Mouse (Mus musculus): ENCODE measurements around the gene Cmtm6.

Gene Cmtm6

DNA sequence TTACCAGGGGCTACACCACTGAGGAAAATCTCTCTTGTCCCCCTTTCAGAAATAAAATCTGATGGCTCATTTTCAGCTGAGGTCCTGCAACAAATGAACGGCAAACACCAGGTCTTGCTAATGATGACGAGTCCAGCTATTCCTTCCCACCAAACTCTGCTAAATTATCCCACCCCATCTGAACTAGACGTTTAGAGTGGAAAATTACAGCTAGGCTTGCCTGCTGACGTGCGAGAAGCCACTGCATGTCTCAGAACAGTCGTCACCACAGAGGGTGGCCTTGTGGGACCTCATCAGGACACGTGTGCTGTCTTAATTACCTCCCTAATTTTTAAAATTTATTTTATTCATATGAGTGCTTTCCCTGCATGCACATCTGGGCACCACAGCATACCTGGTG is 40.6 kb downstream of the Cmtm6 start:
- DNase-seq, result no peak

DNA sequence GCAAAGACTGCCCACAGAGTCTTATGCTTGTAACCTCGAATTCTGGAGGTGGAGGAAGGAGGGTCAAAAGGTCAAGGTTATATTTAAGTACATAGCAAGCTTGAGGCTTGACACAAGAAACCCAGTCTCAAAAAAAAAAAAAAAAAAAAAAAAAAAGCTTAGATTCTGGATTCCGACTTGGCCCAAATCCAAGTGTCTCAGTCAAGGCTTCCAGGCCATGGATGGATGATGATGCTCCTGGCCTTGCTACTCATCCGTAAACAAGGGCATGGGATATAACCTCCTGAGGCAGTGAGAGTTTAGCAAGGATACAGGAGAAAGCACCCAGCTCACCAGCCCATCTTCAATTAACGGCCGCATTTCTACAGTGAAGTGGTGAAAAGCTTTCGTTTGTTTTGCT is 43.7 kb downstream of the Cmtm6 start:
- no peak for DNase-seq

- DNase-seq, result peak; percentile 26 to 53
Observed at GRCm38 (mm10) chr9:114775272-114775671, 44.4 kb downstream of the Cmtm6 start.

GRCm38 (mm10) chr9:114776361-114776760 is 45.4 kb downstream of the Cmtm6 start:
- no peak for DNase-seq

- no peak for DNase-seq
Observed at GRCm38 (mm10) chr9:114777178-114778046, 46.5 kb downstream of the Cmtm6 start.

- no peak for DNase-seq
Observed at GRCm38 (mm10) chr9:114778047-114778390, 47.1 kb downstream of the Cmtm6 start.

DNA sequence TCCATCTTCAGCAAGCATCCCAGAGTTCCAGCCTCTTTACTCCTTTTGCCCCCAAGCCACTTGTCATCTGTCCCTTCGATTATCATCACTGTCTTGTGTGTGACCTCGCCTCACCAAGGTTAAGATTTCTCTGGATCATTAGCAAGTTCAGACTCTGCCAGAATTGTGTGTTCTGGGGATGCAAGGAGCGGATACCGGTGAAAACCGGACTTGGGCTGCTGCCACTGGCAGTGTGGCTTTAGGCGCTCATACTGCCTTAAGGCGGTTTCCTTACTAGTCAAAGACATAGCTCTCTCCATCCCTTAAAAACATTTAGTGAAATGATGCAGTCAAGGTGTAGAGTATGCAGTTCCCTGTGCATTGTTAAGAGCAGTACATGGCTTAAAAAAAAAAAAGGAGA is 48.0 kb downstream of the Cmtm6 start:
- no peak for DNase-seq

GRCm38 (mm10) chr9:114779984-114780745 is 49.2 kb downstream of the Cmtm6 start:
- DNase-seq, result no peak

GRCm38 (mm10) chr9:114780746-114781525 is 50.0 kb downstream of the Cmtm6 start:
- peak; percentile 69 to 71 for DNase-seq

- DNase-seq, result peak; percentile 85 to 89
Observed at GRCm38 (mm10) chr9:114781526-114782212, 50.8 kb downstream of the Cmtm6 start, which contains the start of gene Cmtm7. Cmtm7 (minus strand) TSS chr9:114781856.

DNA sequence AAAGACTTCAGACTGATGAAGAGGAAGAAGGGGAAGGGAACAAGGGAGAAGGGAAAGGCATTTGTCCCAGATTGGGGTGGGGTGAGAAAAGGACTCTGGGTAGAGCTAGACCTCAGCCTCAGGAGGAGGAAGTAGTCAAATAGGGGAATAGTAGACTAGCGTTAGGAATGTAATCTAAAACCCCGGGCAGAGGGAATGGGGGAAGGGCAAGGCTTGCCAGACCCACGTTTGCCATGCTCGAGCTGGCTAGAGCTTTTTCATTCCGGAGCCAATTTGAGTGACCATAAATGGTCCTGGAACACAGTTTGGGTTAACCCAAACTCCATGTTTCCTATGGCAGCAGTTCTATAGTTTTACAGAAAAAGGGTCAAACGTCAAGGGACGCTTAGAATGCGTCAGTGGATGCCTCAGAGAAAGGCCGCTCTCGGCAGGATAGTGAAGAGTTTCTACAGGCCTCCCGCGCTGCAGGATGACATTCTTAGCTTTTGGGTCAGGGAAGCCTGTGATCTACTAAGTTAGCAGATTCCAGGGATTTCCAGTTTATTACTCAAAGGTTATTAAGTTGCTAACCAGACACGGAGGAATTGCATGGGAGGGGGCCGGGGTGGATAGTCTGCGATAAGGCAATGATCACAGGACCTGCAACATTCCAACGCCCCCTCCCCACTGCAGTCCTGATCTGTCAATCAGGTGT is 54.7 kb downstream of the Cmtm6 start:
- peak in 1 of 2 experiments; percentile 16 for DNase-seq

- no peak for DNase-seq
Observed at GRCm38 (mm10) chr9:114787134-114787533, 56.2 kb downstream of the Cmtm6 start.

GRCm38 (mm10) chr9:114787716-114788115 is 56.8 kb downstream of the Cmtm6 start:
- peak in 1 of 2 experiments; percentile 25 for DNase-seq

DNA sequence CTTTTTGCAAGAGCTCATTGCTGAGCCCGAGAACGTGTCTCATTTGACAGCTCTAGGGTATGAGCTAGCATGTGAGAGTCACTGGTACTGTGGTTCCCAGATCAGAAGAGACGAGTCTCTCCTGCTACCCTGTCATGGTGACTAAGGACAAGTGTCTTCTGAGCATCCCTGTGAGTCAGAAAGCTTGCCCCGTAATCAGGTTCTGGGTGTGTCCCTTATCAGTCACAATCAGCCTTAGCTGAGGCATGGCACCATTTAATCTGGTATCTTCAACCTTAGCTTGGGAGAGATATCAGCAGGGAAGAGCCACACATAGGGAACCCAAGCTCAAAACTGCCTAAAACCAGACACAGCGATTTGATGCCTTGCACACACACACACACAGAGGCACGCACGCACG is 57.8 kb downstream of the Cmtm6 start:
- no peak for DNase-seq

GRCm38 (mm10) chr9:114789557-114789956 is 58.6 kb downstream of the Cmtm6 start:
- DNase-seq, result no peak

GRCm38 (mm10) chr9:114789989-114790388 is 59.1 kb downstream of the Cmtm6 start:
- DNase-seq, result no peak

GRCm38 (mm10) chr9:114793764-114794295 is 62.9 kb downstream of the Cmtm6 start:
- DNase-seq, result no peak

GRCm38 (mm10) chr9:114794491-114794890 is 63.6 kb downstream of the Cmtm6 start:
- DNase-seq, result no peak

DNA sequence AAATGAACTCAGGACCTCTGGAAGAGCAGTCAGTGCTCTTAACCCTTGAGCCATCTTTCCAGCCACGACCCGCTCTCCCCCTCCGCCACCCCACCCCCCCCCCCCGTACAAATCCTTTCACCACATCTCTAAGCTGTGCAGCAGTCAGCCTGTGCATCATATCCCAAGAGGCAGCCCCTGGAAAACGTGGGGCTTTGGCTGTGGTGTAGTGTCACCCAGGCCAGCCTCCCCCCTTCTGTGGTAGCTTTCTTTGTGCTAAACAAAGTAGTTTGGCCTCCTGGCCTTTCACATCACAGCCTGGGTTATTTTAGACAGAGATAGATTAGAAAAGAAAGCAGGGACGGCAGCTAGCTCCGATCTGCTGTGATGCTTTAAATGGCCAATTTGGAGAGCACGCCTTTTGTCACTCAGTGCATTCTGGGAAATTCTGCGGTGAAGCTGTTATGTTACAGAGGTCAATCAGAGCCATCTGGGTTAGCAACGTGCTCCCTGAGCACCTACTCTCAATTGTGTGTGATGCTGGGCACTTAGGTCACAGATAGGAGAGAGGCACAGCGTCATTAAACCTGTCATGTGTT is 65.6 kb downstream of the Cmtm6 start:
- no peak for DNase-seq

DNA sequence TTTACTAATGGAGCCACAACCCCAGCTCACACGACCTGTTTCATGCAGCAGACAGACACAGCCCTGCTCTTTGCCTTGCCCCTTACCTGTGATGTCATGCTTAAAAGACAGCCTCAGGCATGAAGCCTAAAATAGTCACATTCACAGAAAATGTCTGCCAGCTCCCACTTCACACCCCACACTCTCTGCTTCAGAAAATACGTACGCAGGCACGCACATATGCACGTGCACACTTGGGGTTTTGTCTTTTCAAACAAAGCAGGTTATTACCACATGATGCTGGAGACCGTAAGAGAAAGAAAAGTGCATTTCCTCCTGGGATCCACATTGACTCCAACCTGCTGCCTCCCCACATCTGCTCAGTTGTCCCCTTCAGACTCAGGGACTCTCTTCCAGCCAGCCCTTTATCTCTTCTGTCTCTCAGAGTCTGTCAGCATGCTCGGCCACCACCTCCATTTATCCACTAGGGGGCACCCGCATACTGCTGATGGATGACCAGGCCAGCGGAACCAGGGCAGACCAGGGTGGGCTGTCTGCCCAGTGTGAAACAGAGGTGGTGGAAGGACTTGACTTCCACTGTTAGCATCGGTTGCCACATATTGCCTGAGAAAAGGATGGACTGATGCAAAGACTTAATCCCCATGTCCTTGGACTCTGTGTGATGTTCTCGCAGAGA is 66.6 kb downstream of the Cmtm6 start:
- DNase-seq, result peak; percentile 85 to 90

GRCm38 (mm10) chr9:114798845-114799244 is 67.9 kb downstream of the Cmtm6 start:
- DNase-seq, result no peak

All from lung, postnatal 4 days (tissue).